Mouse (Mus musculus): ENCODE measurements around the gene Hdac1.

DNA sequence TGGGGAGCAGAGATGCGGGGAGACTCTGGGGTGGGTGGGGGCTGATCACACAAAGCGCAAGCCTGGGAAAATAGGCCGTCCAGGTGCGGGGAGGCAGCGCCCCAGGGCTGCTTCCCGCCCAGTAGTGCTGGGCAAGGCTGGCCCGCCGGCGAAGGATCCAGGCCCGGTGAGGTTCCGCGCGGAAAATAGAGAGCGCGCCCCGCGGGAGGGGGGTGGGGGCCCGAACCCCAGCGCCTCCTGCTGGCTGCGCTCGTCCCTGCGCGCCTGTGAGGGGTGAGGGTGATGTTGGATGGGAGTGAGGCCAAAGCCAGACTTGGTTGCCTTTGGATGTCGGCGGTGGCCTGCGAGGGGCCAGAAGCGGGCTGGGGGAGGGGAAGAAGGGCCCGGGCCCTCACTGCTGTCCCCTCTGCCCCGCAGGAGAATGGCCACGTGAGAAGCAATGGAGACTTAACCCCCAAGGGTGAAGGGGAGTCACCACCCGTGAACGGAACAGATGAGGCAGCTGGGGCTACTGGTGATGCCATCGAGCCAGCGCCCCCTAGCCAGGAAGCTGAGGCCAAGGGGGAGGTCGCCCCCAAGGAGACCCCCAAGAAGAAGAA is 28.1 kb downstream of the Hdac1 start:
- no peak for TF ChIP-seq POLR2A (IDR thresholded peaks at IDR 0.05; ENCODE audit: borderline replicate concordance, extremely low read depth, insufficient read depth, insufficient read length, poor library complexity, severe bottlenecking)
- peak; percentile 82 for TF ChIP-seq CTCF (IDR thresholded peaks at IDR 0.05; ENCODE audit: borderline replicate concordance, extremely low read depth, insufficient read depth, insufficient read length)
